Comparison of ENCODE assay signal across 15 mouse cellular contexts in the genomic region with DNA sequence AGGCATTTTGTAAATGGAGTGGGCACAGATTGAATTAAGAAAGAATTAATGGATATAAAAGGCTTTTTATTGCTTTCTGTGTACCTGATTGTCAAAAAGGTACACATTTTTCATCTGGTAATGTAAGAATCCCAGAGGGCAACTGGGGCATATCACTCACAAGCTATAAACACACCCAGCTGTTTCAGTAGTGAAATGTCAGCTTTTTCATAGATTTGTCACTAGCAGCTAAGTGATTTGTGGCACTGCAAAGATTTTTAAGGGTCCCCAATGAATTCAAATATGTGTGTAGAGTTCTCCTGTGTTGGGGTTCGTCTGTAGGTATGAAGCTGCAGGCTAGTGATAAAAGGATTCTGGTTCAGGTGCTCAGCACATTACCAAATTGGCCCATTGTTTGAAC.
"Had no signal": no experiment of that assay in that cellular context is flagged by ENCODE, and none has a peak within 500 bp of the region (broad histone marks: within the 10 kb centered on the region; RNA-seq: fewer than 3 reads in every experiment).

No protein-coding gene starts in this region.

- H3K27ac ChIP-seq: kidney, postnatal 0 days; layer of hippocampus, adult 2 months; left cerebral cortex, adult 2 months; liver, embryonic 13.5 days; midbrain, embryonic 12.5 days; midbrain, embryonic 15.5 days had no signal

- H3K4me1 ChIP-seq: liver, embryonic 13.5 days; midbrain, embryonic 12.5 days; midbrain, embryonic 15.5 days had no signal

- H3K4me2 ChIP-seq: liver, embryonic 13.5 days; midbrain, embryonic 12.5 days; midbrain, embryonic 15.5 days had no signal

- ATAC-seq: intestine, embryonic 16.5 days; midbrain, embryonic 15.5 days had no signal

- H3K9ac ChIP-seq: liver, embryonic 13.5 days; midbrain, embryonic 12.5 days; midbrain, embryonic 15.5 days had no signal

- H3K9me3 ChIP-seq: liver, embryonic 13.5 days; midbrain, embryonic 12.5 days; midbrain, embryonic 15.5 days had no signal

- DNase-seq: kidney, adult 18-20 months; kidney, postnatal 25 days; layer of hippocampus, adult 9-11 months; liver, embryonic 13.5 days; lung, adult 2 months; lung, postnatal 14 days; lung, postnatal 4 days; thymus, adult 18-20 months; thymus, postnatal 4 days had no signal

- H3K27me3 ChIP-seq: liver, embryonic 13.5 days; midbrain, embryonic 12.5 days; midbrain, embryonic 15.5 days had no signal

- H3K36me3 ChIP-seq: liver, embryonic 13.5 days; midbrain, embryonic 12.5 days; midbrain, embryonic 15.5 days had no signal

- H3K4me3 ChIP-seq: layer of hippocampus, adult 2 months; left cerebral cortex, adult 2 months; liver, embryonic 13.5 days; midbrain, embryonic 12.5 days; midbrain, embryonic 15.5 days had no signal
